Mouse (Mus musculus) kidney, embryonic 16.5 days (tissue): ENCODE results near the gene Olfr872. TPM values are rescaled to one million over a fixed set of nuclear protein-coding genes. Genes with fewer than 3 reads are reported as not detected.

Source experiments
- polyA plus RNA-seq: library from polyadenylated mRNA; unstranded; fragments of >200 nt; fragmentation: Nextera tagmentation; extraction: Ambion mirVana; gene quantifications from 2 replicates; pipeline ENCODE4 v1.2.1, GENCODE M21; 2015

The Olfr872 gene
- polyA plus RNA-seq, 1 experiment from 2014 or later: not detected

Other genes with a start within 250 kb of the Olfr872 start
- gene Olfr866, start 209.1 kb upstream of the Olfr872 start, polyA plus RNA-seq: not detected in 2 replicates
- not detected in 2 replicates for gene Olfr867, start 179.6 kb upstream of the Olfr872 start, polyA plus RNA-seq
- gene Olfr868, start 138.5 kb upstream of the Olfr872 start, polyA plus RNA-seq: not detected in 2 replicates
- gene Olfr869, start 108.1 kb upstream of the Olfr872 start, polyA plus RNA-seq: not detected in 2 replicates
- not detected in 2 replicates for gene Olfr870, start 63.1 kb upstream of the Olfr872 start, polyA plus RNA-seq
- gene Olfr871, start 24.9 kb upstream of the Olfr872 start, polyA plus RNA-seq: not detected in 2 replicates
- gene Olfr39, start 45.2 kb downstream of the Olfr872 start, polyA plus RNA-seq: not detected in 2 replicates
- gene Olfr873, start 61.4 kb downstream of the Olfr872 start, polyA plus RNA-seq: not detected in 2 replicates
- gene Olfr18, start 99.0 kb downstream of the Olfr872 start, polyA plus RNA-seq: 0.09 TPM in 1 of 2 replicates, not detected in the other
- gene Zfp560, start 148.1 kb downstream of the Olfr872 start, polyA plus RNA-seq: 27.1 and 31.3 TPM in 2 replicates
- 20.1 and 20.8 TPM in 2 replicates for gene Zfp26, start 223.0 kb downstream of the Olfr872 start, polyA plus RNA-seq